ENCODE assay signal across 8 mouse cellular contexts in genomic region chr8:3622119-3622518, GRCm38 (mm10). TPM values are rescaled to one million over a fixed set of nuclear protein-coding genes. Genes with fewer than 3 reads are reported as not detected.
DNase-seq lines count a peak whose midpoint lies in the region; ATAC-seq and TF ChIP-seq lines count a peak whose summit lies in the region.

No protein-coding gene starts in this region.

- peaks cover 8% of the 10 kb centered on the region for H3K4me1 ChIP-seq in kidney, postnatal 0 days (replicated peaks; ENCODE audit: insufficient read depth, low read length)
- H3K4me1 ChIP-seq in embryonic facial prominence, embryonic 14.5 days (ENCODE audit: control insufficient read depth, insufficient read depth, low read length), result peaks cover 6% of the 10 kb centered on the region
- H3K4me1 ChIP-seq in intestine, embryonic 16.5 days (ENCODE audit: control insufficient read depth, insufficient read depth, low read length), result peaks cover 14% of the 10 kb centered on the region
- peaks cover 26% of the 10 kb centered on the region for H3K4me1 ChIP-seq in neural tube, embryonic 13.5 days (replicated peaks)

- no peak for ATAC-seq in kidney, postnatal 0 days (replicated peaks; ENCODE audit: low FRiP score, low read depth)
- ATAC-seq in embryonic facial prominence, embryonic 14.5 days (ENCODE audit: low read depth), result no peak
- no peak for ATAC-seq in intestine, embryonic 16.5 days
- no peak for ATAC-seq in neural tube, embryonic 13.5 days (ENCODE audit: low read depth)

- peak overlapping the region; percentile 83 for H3K4me2 ChIP-seq in kidney, postnatal 0 days (ENCODE audit: low read length)
- peak overlapping the region; percentile 78 for H3K4me2 ChIP-seq in embryonic facial prominence, embryonic 14.5 days (ENCODE audit: low read depth, low read length)
- peak overlapping the region; percentile 64 for H3K4me2 ChIP-seq in intestine, embryonic 16.5 days (ENCODE audit: low read depth, low read length)
- peak overlapping the region; percentile 75 for H3K4me2 ChIP-seq in neural tube, embryonic 13.5 days

- TF ChIP-seq CTCF in kidney, postnatal 0 days (IDR thresholded peaks at IDR 0.05; ENCODE audit: low read depth), result no peak

- intact Hi-C loops in left cerebral cortex, postnatal 36 days (cut with DNase I), result no loop called here

- H3K4me3 ChIP-seq in kidney, postnatal 0 days (replicated peaks; ENCODE audit: low read depth, low read length), result peak overlapping the region; percentile 83
- H3K4me3 ChIP-seq in embryonic facial prominence, embryonic 14.5 days (ENCODE audit: low read depth, low read length), result peak overlapping the region; percentile 85
- peak overlapping the region; percentile 66 for H3K4me3 ChIP-seq in intestine, embryonic 16.5 days (ENCODE audit: low read length)
- H3K4me3 ChIP-seq in neural tube, embryonic 13.5 days, result peak overlapping the region; percentile 85

- no peak for DNase-seq in kidney, postnatal 0 days (ENCODE audit: low spot score)
- DNase-seq in kidney, postnatal 14 days, result no peak
- no peak for DNase-seq in embryonic facial prominence, embryonic 14.5 days (ENCODE audit: low spot score)
- no peak for DNase-seq in left cerebral cortex, postnatal 36 days (ENCODE audit: low spot score in 2 of 2)
- no peak for DNase-seq in adrenal gland, postnatal 10 days
- DNase-seq in left cerebral cortex, adult 8-10 months (ENCODE audit: low spot score in 2 of 2), result no peak

- no peaks in the 10 kb centered on the region for H3K9me3 ChIP-seq in kidney, postnatal 0 days (replicated peaks; ENCODE audit: low read length)
- H3K9me3 ChIP-seq in embryonic facial prominence, embryonic 14.5 days (ENCODE audit: control insufficient read depth, low read length), result no peaks in the 10 kb centered on the region
- no peaks in the 10 kb centered on the region for H3K9me3 ChIP-seq in intestine, embryonic 16.5 days (ENCODE audit: control insufficient read depth, low read length)
- H3K9me3 ChIP-seq in neural tube, embryonic 13.5 days, result no peaks in the 10 kb centered on the region

- no peak overlapping the region for H3K9ac ChIP-seq in kidney, postnatal 0 days (ENCODE audit: low read depth, low read length)
- peak overlapping the region; percentile 75 for H3K9ac ChIP-seq in embryonic facial prominence, embryonic 14.5 days (ENCODE audit: low read depth, low read length)
- H3K9ac ChIP-seq in intestine, embryonic 16.5 days (ENCODE audit: low read depth, low read length), result 0 out of 2 replicates have a peak overlapping the region, but pooled peaks have one; percentile 73
- peak overlapping the region; percentile 82 for H3K9ac ChIP-seq in neural tube, embryonic 13.5 days

- 66% methylated on average over 8 of the region's 8 CpGs for WGBS in kidney, postnatal 0 days
- WGBS in embryonic facial prominence, embryonic 14.5 days, result 70% methylated on average over 8 of the region's 8 CpGs
- WGBS in intestine, embryonic 16.5 days, result 68% methylated on average over 8 of the region's 8 CpGs
- WGBS in neural tube, embryonic 13.5 days, result 69% methylated on average over 8 of the region's 8 CpGs

- H3K27me3 ChIP-seq in kidney, postnatal 0 days (ENCODE audit: insufficient read depth, low read length), result no peaks in the 10 kb centered on the region
- H3K27me3 ChIP-seq in embryonic facial prominence, embryonic 14.5 days (replicated peaks; ENCODE audit: control insufficient read depth, insufficient read depth, low read length), result no peaks in the 10 kb centered on the region
- no peaks in the 10 kb centered on the region for H3K27me3 ChIP-seq in intestine, embryonic 16.5 days (replicated peaks; ENCODE audit: control insufficient read depth, insufficient read depth, low read length)
- H3K27me3 ChIP-seq in neural tube, embryonic 13.5 days, result no peaks in the 10 kb centered on the region

- no peak overlapping the region for H3K27ac ChIP-seq in kidney, postnatal 0 days
- no peak overlapping the region for H3K27ac ChIP-seq in embryonic facial prominence, embryonic 14.5 days (replicated peaks; ENCODE audit: low read depth, low read length)
- H3K27ac ChIP-seq in intestine, embryonic 16.5 days (ENCODE audit: low read length), result no peak overlapping the region
- H3K27ac ChIP-seq in neural tube, embryonic 13.5 days (replicated peaks), result no peak overlapping the region

- peaks cover 9% of the 10 kb centered on the region for H3K36me3 ChIP-seq in kidney, postnatal 0 days (ENCODE audit: insufficient read depth, low read length)
- H3K36me3 ChIP-seq in embryonic facial prominence, embryonic 14.5 days (ENCODE audit: control insufficient read depth, insufficient read depth, low read length), result peaks cover 13% of the 10 kb centered on the region
- peaks cover 10% of the 10 kb centered on the region for H3K36me3 ChIP-seq in intestine, embryonic 16.5 days (ENCODE audit: control insufficient read depth, insufficient read depth, low read length)
- peaks cover 16% of the 10 kb centered on the region for H3K36me3 ChIP-seq in neural tube, embryonic 13.5 days

RNA-seq across cellular contexts. Expression of gene Pet100, which starts 0.8 kb away (rescaled TPM):
- polyA plus RNA-seq in kidney, postnatal 0 days (2015; fragmentation: Nextera tagmentation; extraction: Ambion mirVana), result 132 and 151 TPM in 2 replicates
- 84.2 and 97.1 TPM in 2 replicates for polyA plus RNA-seq in embryonic facial prominence, embryonic 14.5 days (2014; fragmentation: Nextera tagmentation; extraction: Ambion mirVana)
- polyA plus RNA-seq in intestine, embryonic 16.5 days (2015; fragmentation: Nextera tagmentation; extraction: Ambion mirVana), result 86.6 and 86.9 TPM in 2 replicates
- 111 and 122 TPM in 2 replicates for polyA plus RNA-seq in neural tube, embryonic 13.5 days (2015; fragmentation: Nextera tagmentation; extraction: Ambion mirVana)
- total RNA-seq in left cerebral cortex, postnatal 36 days (2021), result 10 to 100 TPM; 75.6 to 85.4 TPM
- total RNA-seq in adrenal gland, postnatal 10 days (2021), result 100 to 1,000 TPM; 104 to 118 TPM
- total RNA-seq in left cerebral cortex, adult 8-10 months (2022), result 10 to 100 TPM; 55.9 to 90.3 (median 75.7) TPM

RNA-seq across cellular contexts. Expression of gene Xab2, which starts 1.0 kb away (rescaled TPM):
- polyA plus RNA-seq in kidney, postnatal 0 days (2015; fragmentation: Nextera tagmentation; extraction: Ambion mirVana), result 44.4 and 48.4 TPM in 2 replicates
- polyA plus RNA-seq in embryonic facial prominence, embryonic 14.5 days (2014; fragmentation: Nextera tagmentation; extraction: Ambion mirVana), result 41.3 and 47.0 TPM in 2 replicates
- 45.9 and 48.1 TPM in 2 replicates for polyA plus RNA-seq in intestine, embryonic 16.5 days (2015; fragmentation: Nextera tagmentation; extraction: Ambion mirVana)
- 52.8 and 54.7 TPM in 2 replicates for polyA plus RNA-seq in neural tube, embryonic 13.5 days (2015; fragmentation: Nextera tagmentation; extraction: Ambion mirVana)
- total RNA-seq in left cerebral cortex, postnatal 36 days (2021), result 10 to 100 TPM; 36.6 to 36.9 TPM
- total RNA-seq in adrenal gland, postnatal 10 days (2021), result 10 to 100 TPM; 33.1 to 33.9 TPM
- 10 to 100 TPM; 38.1 to 41.5 (median 40.5) TPM for total RNA-seq in left cerebral cortex, adult 8-10 months (2022)

RNA-seq across cellular contexts. Expression of gene Pcp2, which starts 3.2 kb away (rescaled TPM):
- polyA plus RNA-seq in kidney, postnatal 0 days (2015; fragmentation: Nextera tagmentation; extraction: Ambion mirVana), result 0.42 TPM in 1 of 2 replicates, not detected in the other
- polyA plus RNA-seq in embryonic facial prominence, embryonic 14.5 days (2014; fragmentation: Nextera tagmentation; extraction: Ambion mirVana), result 0.17 and 0.31 TPM in 2 replicates
- polyA plus RNA-seq in intestine, embryonic 16.5 days (2015; fragmentation: Nextera tagmentation; extraction: Ambion mirVana), result 0.29 TPM in 1 of 2 replicates, not detected in the other
- polyA plus RNA-seq in neural tube, embryonic 13.5 days (2015; fragmentation: Nextera tagmentation; extraction: Ambion mirVana), result 0.58 TPM in 1 of 2 replicates, not detected in the other
- total RNA-seq in left cerebral cortex, postnatal 36 days (2021), result not detected
- total RNA-seq in adrenal gland, postnatal 10 days (2021), result not detected
- not detected for total RNA-seq in left cerebral cortex, adult 8-10 months (2022)

RNA-seq across cellular contexts. Expression of gene Stxbp2, which starts 8.6 kb away (rescaled TPM):
- 88.6 and 93.3 TPM in 2 replicates for polyA plus RNA-seq in kidney, postnatal 0 days (2015; fragmentation: Nextera tagmentation; extraction: Ambion mirVana)
- polyA plus RNA-seq in embryonic facial prominence, embryonic 14.5 days (2014; fragmentation: Nextera tagmentation; extraction: Ambion mirVana), result 23.7 and 30.4 TPM in 2 replicates
- polyA plus RNA-seq in intestine, embryonic 16.5 days (2015; fragmentation: Nextera tagmentation; extraction: Ambion mirVana), result 161 and 169 TPM in 2 replicates
- 29.4 and 29.9 TPM in 2 replicates for polyA plus RNA-seq in neural tube, embryonic 13.5 days (2015; fragmentation: Nextera tagmentation; extraction: Ambion mirVana)
- 10 to 100 TPM; 44.0 to 61.7 TPM for total RNA-seq in left cerebral cortex, postnatal 36 days (2021)
- 10 to 100 TPM; 70.1 to 89.1 TPM for total RNA-seq in adrenal gland, postnatal 10 days (2021)
- total RNA-seq in left cerebral cortex, adult 8-10 months (2022), result 10 to 100 TPM; 55.4 to 80.3 (median 63.3) TPM

RNA-seq across cellular contexts. Expression of gene Retn, which starts 33.5 kb away (rescaled TPM):
- 0.27 and 0.58 TPM in 2 replicates for polyA plus RNA-seq in kidney, postnatal 0 days (2015; fragmentation: Nextera tagmentation; extraction: Ambion mirVana)
- 1.3 TPM in 1 of 2 replicates, not detected in the other for polyA plus RNA-seq in embryonic facial prominence, embryonic 14.5 days (2014; fragmentation: Nextera tagmentation; extraction: Ambion mirVana)
- not detected in 2 replicates for polyA plus RNA-seq in intestine, embryonic 16.5 days (2015; fragmentation: Nextera tagmentation; extraction: Ambion mirVana)
- polyA plus RNA-seq in neural tube, embryonic 13.5 days (2015; fragmentation: Nextera tagmentation; extraction: Ambion mirVana), result 0.22 and 0.59 TPM in 2 replicates
- total RNA-seq in left cerebral cortex, postnatal 36 days (2021), result 1 to 10 TPM in 1 of 2 experiments, under 1 TPM in 1; 0.49 to 1.4 TPM
- total RNA-seq in adrenal gland, postnatal 10 days (2021), result 10 to 100 TPM in 1 of 2 experiments, 1 to 10 TPM in 1; 3.7 to 33.4 TPM
- 1 to 10 TPM in 3 of 4 experiments, under 1 TPM in 1; 0.96 to 1.5 (median 1.1) TPM for total RNA-seq in left cerebral cortex, adult 8-10 months (2022)
